Mouse (Mus musculus) cerebellum, postnatal 10 days (tissue): ENCODE data around the gene Stk11ip.

Experiments used
- DNase-seq, 2 experiments: peaks; one replicate each; pipeline ENCODE4 v3.0.0; 2021; ENCODE audit warnings: mixed read lengths in 2 of 2

Gene Stk11ip

DNA sequence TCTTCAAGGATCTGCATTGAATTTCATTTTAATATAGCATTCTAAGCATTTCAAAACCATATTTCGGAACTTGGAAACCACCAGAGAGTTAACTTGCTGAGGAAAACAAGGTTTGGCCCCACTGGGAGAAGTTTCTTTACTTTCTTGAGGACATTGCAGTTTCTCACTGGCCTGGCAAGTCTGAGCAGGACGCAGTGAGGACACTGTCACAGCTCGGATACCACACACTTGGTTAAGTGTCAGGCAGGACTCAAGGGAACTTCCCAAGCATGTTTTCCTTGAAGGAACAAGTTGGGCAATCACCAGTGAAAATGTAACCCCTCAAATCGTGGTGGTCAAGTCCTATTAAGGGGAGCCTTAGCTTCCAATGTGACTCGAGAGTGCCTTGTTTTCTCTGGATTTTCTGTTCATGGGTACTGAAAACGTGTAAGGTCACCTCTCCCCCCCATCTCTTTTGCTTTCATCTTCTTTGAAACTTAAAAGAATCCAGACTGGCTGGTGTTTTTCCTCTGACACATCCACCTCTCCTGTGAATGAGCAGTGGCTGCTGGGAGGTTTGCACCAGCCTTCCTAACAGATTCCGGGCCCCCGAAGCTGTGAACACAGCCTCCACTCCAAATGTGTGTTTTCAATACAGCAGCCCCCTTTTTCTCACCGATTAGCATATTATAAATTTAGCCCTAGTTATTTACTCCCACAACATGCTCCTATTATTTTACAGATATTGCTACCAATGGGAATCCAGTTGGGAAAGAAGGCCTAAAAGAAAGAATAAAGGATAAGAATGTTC lies 16.9 kb upstream of the Stk11ip start:
- DNase-seq: no peak

DNA sequence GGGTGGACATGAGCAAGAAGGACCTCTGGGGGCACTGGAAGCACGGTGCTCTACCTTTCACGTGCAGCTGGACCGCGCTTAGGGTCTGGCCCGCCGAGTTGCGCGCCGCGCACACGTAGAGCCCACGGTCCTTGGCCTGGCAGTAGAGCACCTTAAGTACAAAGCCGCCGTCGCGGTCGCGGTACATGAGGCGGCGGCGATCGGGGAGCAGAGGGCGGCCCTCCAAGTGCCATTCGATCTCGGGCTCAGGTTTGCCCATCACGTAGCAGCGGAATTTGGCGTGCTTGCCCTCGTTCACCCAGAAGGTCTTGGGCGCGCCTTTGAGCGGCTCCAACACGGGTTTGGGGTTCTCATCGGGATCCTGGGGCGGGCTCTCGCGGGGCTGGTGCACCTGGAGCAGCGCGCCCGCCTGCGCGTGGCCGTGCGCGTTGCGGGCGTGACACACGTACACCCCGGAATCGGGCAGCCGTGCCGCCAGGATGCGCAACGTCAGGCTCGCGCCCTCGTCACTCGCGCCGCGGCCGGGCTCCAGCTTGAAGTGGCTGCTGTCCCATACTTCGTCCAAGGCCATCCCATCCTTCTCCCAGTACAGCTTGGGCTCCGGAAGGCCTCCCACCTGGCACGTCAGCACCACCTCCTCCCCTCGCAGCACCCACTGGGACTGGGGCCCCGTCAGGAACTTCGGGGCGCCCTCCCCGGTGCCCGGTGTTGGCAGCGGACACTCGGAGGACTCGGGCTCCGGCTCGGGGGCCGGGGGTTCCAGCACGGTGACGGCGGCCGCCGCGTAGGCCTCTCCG lies 16.0 kb upstream of the Stk11ip start:
- DNase-seq: peak; percentile 90 to 91

DNA sequence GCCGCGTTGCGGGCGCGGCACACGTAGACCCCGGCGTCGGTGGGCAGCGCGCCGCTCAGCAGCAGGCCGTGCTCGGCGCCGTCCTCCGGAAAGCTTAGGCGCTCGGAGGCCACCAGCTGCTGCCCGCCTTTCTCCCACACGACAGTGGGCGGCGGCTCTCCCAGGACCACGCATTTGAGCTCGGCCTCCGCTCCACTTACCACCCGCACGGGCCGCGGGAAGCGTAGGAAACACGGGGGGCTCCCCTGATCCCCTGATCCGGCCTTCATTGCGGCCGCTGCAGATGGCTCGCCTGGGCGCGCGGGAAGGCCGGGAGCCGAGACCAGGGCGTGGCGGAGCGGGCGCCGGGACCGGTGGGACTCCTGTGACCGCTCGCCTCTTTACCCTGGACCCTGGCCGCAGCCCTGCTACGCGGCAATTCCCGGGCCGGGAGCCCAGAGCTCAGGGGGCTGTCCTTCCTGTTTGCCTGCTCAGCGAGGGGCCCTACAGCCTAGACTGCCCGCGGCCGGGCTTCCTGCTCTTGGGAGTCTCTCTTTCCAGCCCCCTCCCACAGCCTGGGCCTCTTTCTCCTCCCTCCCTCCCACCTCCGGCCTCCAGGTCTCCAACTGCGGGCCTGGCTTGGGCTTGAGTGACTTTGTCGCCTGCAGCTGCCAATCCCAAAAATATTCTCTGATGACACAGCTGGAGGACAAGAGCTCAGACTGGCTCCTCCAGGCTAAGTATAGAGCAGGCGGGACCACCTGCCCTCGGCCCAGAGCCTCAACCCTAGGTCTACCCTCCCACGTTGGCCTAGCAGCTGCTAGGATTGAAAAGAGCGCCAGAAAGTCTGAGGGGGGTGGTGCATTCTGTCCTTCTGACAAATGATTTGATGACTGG lies 15.1 kb upstream of the Stk11ip start, which contains the start of gene Obsl1:
Gene Obsl1, minus strand, starts transcription at position 497 of the 876 bp plus-strand sequence.
- DNase-seq: peak; percentile 80 to 82

DNA sequence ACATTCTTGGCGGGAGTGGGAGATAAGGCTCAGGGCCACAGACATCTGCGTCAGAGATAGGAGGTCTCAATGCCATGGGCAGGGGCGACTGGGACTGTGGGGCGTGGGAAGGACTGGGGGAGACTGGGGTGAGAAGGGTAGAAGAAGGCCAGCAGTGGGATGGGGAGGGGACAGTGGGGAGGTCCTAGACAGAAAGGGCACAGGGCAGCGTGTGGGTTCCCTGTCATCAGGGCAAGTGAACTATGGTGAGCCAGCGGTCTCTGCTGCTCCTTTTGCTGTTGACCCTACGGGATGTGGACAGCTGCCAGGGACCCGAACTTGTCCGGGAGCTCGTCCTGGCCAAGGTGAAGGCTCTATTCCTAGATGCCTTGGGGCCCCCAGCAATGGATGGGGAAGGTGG lies 14.3 kb upstream of the Stk11ip start, which contains the start of gene Inha:
Gene Inha, plus strand, starts transcription at position 72 of the 400 bp plus-strand sequence.
- DNase-seq: peak; percentile 49 to 52

DNA sequence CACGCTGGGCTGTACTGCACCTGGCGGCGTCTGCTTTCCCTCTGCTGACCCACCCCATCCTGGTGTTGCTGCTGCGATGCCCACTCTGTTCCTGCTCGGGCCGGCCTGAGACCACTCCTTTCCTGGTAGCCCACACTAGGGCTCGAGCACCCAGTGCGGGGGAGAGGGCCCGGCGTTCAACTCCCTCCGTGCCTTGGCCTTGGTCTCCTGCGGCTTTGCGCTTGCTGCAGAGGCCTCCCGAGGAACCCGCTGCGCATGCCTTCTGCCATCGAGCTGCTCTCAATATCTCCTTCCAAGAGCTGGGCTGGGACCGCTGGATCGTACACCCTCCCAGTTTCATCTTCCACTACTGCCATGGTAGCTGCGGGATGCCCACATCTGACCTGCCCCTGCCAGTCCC lies 11.7 kb upstream of the Stk11ip start:
- DNase-seq: no peak

DNA sequence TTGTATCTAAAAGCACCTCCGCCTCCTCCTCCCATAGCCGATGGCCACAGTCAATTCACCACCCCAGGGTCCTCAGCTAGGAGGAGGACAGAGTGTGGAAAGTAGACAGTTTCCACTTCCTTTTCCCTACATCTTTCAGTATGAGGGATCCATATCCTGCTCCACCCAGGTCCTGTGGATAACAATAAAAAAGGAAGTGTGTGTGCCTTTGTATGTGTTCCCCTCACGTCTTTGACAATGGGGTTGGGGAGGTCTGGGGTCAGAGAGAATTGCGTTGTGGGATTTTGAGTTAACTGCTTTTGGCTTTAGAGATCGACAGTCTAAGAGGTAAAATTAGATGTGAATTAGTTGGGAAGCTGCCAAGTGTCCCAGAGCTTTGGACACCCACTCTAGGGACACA lies 11.2 kb upstream of the Stk11ip start:
- DNase-seq: no peak

DNA sequence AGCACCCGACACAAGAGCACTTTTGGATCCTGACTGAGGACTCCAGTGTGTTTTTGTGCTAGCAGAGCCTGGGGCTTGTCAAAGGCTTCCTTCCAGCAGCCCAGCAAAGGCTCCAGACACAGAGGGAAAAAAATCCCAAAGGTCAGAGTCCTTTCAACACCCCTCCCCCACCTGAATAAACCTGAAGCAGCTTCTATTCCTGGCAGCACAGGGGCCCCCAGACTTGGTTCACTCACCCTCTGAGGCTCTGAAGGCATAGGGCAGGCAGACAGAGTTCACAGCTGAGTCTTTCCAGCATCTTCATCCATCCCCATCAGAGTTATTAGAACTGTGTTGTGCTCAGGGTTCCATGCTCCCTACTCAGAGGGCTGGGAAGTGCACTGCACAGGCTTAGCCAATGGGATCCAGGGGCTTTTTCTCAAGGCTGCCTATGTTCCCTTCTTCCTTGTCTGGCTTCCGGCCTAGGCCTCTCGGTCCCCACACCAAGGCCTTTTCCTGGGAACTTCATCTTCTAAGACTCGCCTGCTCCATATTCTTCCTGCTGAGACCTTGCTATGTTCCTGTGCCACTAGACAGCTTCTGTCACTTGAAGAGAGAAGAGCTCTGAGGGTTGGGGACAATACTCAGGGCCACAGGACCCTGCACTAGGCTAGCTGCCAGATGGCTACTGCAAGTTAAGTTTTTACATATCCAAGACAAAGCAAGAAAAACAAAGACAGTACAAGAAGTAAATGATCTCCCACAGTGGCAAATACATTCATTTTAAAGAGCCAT lies 9.7 kb upstream of the Stk11ip start:
- DNase-seq: no peak

- DNase-seq: no peak
Measured at GRCm38 (mm10) chr1:75512550-75512949, 8.8 kb upstream of the Stk11ip start.

GRCm38 (mm10) chr1:75516703-75517380 lies 4.5 kb upstream of the Stk11ip start:
- no peak for DNase-seq

DNA sequence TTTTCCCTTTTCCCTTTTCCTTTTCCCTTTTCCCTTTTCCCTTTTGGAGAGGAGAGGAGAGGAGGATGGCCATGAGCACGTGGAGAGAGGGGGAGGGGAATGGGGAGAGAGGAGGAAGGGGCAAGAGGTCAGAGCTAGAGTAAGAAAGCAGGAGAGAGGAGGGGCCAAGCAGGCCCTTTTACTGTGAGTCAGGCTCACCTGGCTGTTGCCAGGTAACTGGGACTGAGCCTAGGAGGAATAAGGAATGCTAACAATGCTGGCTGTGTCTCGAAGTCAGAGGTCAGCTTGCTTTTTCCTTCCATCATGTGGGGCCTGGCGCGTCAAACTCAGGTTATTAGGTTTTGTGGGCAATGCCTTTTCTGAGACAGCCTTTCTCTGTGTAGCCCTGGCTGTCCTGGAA lies 3.3 kb upstream of the Stk11ip start:
- DNase-seq: no peak

DNA sequence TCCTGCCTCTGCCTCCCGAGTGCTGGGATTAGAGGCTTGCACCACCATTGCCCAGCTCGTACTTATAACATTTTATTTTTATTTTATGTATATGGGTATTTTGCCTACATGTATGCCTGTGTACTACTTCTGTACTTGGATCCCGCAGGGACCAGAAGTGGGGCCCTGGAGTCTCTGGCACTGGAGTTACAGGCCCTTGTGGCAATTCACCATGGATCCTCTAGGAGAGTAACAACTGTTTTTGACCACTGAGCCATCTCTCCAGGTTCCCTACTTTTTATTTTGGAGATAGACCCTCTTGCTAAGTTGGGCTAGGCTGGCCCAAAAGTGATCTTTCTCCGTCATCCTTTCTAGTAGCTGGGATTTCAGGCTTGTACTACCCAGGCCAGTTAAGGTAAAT lies 2.9 kb upstream of the Stk11ip start:
- DNase-seq: no peak

- no peak for DNase-seq
Measured at GRCm38 (mm10) chr1:75519576-75519975, 1.8 kb upstream of the Stk11ip start.

- no peak for DNase-seq
Measured at GRCm38 (mm10) chr1:75524679-75525078, 3.4 kb downstream of the Stk11ip start.

GRCm38 (mm10) chr1:75530546-75530945 lies 9.2 kb downstream of the Stk11ip start:
- no peak for DNase-seq

- DNase-seq: no peak
Measured at GRCm38 (mm10) chr1:75532280-75533172, 11.2 kb downstream of the Stk11ip start.

- no peak for DNase-seq
Measured at GRCm38 (mm10) chr1:75533325-75534252, 12.3 kb downstream of the Stk11ip start.

DNA sequence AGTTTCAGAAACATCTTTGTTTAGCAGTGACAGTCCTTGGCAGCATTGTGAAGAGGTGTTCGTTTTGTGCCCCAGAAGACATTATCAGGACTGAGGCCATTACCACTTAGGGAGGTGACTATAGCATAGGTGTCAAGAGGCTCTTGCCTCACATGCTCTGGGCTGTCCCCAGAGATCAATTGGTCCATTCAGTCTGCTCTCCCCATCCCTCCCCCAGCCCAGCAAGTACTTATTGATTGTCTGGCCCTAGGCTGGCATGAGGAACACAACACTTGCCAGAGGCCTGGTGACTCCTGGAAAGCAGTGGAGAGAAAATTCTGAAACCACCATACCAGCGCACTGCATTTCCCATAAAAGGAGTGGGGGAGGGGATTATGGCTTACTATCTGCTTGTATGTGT lies 16.3 kb downstream of the Stk11ip start:
- no peak for DNase-seq

DNA sequence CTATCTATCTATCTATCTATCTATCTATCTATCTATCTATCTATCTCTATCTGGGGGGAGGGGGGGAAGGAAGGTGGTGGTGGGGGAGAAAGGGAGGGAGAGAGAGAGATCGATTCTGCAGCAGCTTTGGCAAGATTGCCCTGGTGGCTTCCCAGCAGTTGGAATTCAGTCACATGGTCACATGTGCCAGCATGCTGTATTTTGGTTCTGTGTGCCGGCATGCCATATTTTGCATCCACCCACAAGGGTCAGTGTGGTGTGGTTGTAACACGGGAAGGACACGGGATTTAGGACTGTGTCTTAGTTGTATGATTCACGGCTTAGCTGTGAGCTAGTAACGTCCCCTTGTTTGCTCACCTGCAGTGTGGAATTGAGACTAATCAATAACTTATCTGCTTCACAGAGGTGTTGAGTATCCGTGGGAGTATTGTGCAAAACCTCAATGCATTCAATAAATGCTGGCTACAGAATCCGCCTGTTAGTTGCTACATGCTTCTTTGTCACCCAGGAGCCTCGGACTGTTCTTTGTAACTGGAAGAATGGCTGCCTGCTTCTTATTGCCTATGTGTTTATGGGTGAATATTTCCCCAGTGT lies 17.4 kb downstream of the Stk11ip start:
- DNase-seq: no peak

DNA sequence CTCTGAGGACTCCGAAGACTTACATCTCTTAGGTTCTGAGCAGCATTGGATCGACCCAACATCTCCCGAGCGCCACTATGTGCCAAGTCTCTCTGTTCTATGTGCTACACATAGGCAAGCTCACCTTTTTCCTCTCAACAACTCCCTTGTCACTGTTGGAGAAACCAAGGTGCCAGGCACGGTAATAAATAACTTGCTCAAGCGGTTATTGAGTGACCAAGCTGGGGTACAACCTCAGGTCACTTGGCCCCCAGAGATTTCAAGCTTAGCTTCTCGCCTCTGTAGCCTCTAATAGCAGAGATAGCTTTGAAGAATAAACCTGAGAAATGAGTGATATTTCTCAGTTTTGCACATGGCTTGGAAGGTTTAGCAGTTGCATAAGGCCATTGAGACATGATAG lies 20.2 kb downstream of the Stk11ip start:
- DNase-seq: no peak
